ENCODE assay signal across 8 mouse cellular contexts in the genomic region with DNA sequence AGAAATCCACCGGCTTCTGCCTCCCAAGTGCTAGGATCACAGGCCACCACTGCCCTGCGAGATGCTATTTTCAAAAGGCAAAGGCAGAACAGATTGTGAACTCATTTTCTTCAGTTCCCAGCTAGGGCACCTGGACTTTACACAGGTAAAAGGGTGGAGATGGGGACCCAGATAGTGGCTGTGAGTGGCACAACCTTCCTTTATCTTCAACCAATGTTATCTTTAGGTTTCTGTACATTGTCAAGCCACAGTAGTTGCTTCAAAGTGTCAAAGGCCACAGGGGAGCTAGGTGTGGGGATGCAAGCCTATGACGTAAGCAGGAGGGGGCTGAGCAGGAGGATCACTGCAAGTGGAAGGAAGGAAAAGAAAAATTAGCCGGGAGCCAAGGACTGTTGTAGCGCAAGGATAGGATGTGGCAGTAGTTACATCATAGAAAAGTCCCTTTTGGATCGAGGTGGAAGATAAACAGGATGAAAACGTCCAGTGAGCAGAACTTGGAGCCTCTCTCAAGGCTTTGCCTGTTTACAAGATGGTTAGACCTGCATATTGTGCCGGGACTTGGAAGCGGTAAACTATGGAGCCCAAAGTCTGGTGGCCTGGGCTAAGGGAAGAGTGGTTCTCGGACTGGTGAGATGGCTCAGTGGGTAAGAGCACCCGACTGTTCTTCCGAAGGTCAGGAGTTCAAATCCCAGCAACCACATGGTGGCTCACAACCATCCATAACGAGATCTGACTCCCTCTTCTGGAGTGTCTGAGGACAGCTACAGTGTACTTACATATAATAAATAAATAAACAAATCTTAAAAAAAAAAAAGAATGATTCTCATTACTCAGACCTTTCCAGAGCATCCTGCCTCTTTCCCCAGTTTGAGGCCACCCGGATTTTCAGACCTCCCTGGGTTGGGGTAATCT. TPM values are rescaled to one million over a fixed set of nuclear protein-coding genes. Genes with fewer than 3 reads are reported as not detected.
DNase-seq lines count a peak whose midpoint lies in the region; ATAC-seq and TF ChIP-seq lines count a peak whose summit lies in the region.

No protein-coding gene starts in this region.

- no peaks in the 10 kb centered on the region for H3K36me3 ChIP-seq in kidney, adult 2 months (ENCODE audit: control insufficient read depth, insufficient read depth, low read length)
- H3K36me3 ChIP-seq in hindbrain, embryonic 14.5 days (replicated peaks; ENCODE audit: control insufficient read depth, insufficient read depth), result peaks cover 23% of the 10 kb centered on the region
- H3K36me3 ChIP-seq in midbrain, postnatal 0 days (ENCODE audit: insufficient read depth, low read length), result 0 out of 2 replicates have a peak, but pooled peaks cover 11% of the 10 kb centered on the region

- TF ChIP-seq POLR2A in kidney, adult 2 months (IDR thresholded peaks at IDR 0.05; ENCODE audit: low read depth, low read length), result no peak

- peaks cover 3% of the 10 kb centered on the region; the same call in 1 of the 2 replicates for H3K4me1 ChIP-seq in kidney, adult 2 months (ENCODE audit: control insufficient read depth, insufficient read depth, low read length)
- peaks cover 25% of the 10 kb centered on the region for H3K4me1 ChIP-seq in hindbrain, embryonic 14.5 days (replicated peaks; ENCODE audit: control insufficient read depth, insufficient read depth, low read length)
- peaks cover 11% of the 10 kb centered on the region for H3K4me1 ChIP-seq in midbrain, postnatal 0 days (ENCODE audit: insufficient read depth, low read length)

- peak overlapping the region; percentile 48 for H3K27ac ChIP-seq in kidney, adult 2 months (ENCODE audit: insufficient read depth, low read depth, low read length)
- peak overlapping the region; percentile 98 for H3K27ac ChIP-seq in hindbrain, embryonic 14.5 days
- H3K27ac ChIP-seq in midbrain, postnatal 0 days (ENCODE audit: low read depth, low read length), result peak overlapping the region; percentile 88

- peak overlapping the region; percentile 91 for H3K4me2 ChIP-seq in hindbrain, embryonic 14.5 days (replicated peaks)
- peak overlapping the region; percentile 96; the same call in 1 of the 2 replicates for H3K4me2 ChIP-seq in midbrain, postnatal 0 days (ENCODE audit: low read depth, low read length, poor library complexity, severe bottlenecking)

- no peaks in the 10 kb centered on the region for H3K9me3 ChIP-seq in hindbrain, embryonic 14.5 days (ENCODE audit: control insufficient read depth, low read length)
- H3K9me3 ChIP-seq in midbrain, postnatal 0 days (ENCODE audit: low read length), result no peaks in the 10 kb centered on the region

- peak; percentile 29 for ATAC-seq in hindbrain, embryonic 14.5 days (ENCODE audit: low FRiP score)
- peak; percentile 39 for ATAC-seq in midbrain, postnatal 0 days (ENCODE audit: low FRiP score)
- ATAC-seq in frontal cortex, adult (ENCODE audit: low TSS enrichment), result no peak

- H3K4me3 ChIP-seq in kidney, adult 2 months (ENCODE audit: insufficient read depth, low read depth, low read length), result no peak overlapping the region; the same call in 1 of the 2 replicates
- H3K4me3 ChIP-seq in hindbrain, embryonic 14.5 days (replicated peaks; ENCODE audit: low read length), result peak overlapping the region; percentile 88
- peak overlapping the region; percentile 66 for H3K4me3 ChIP-seq in midbrain, postnatal 0 days (ENCODE audit: low read depth, low read length)

- TF ChIP-seq CTCF in kidney, adult 2 months (conservative IDR thresholded peaks at IDR 0.05; ENCODE audit: insufficient read depth, insufficient read length, low read depth, low read length), result no peak
- TF ChIP-seq CTCF in midbrain, postnatal 0 days (IDR thresholded peaks at IDR 0.05), result no peak; the same call in 1 of the 2 replicates

- no peaks in the 10 kb centered on the region for H3K27me3 ChIP-seq in kidney, adult 2 months (replicated peaks; ENCODE audit: control insufficient read depth, insufficient read depth, low read length)
- no peaks in the 10 kb centered on the region for H3K27me3 ChIP-seq in hindbrain, embryonic 14.5 days (ENCODE audit: control insufficient read depth, insufficient read depth, low read length)
- no peaks in the 10 kb centered on the region for H3K27me3 ChIP-seq in midbrain, postnatal 0 days (ENCODE audit: insufficient read depth, low read length)

- DNase-seq in kidney, adult 2 months, result no peak
- no peak for DNase-seq in kidney, postnatal 36 days
- peak; percentile 60 for DNase-seq in ZHBTc4 (ENCODE audit: low read depth, low spot score)
- no peak for DNase-seq in hindbrain, embryonic 14.5 days (ENCODE audit: low spot score)
- DNase-seq in midbrain, postnatal 0 days (ENCODE audit: low spot score), result no peak
- no peak for DNase-seq in gastrocnemius, postnatal 25 days
- no peak for DNase-seq in frontal cortex, postnatal 36 days (ENCODE audit: low spot score in 2 of 2)

- 28% methylated on average over 14 of the region's 14 CpGs for WGBS in kidney, adult 2 months
- WGBS in hindbrain, embryonic 14.5 days, result 29% methylated on average over 13 of the region's 14 CpGs
- 35% methylated on average over 13 of the region's 14 CpGs for WGBS in midbrain, postnatal 0 days

- peak overlapping the region; percentile 13 for H3K9ac ChIP-seq in hindbrain, embryonic 14.5 days
- H3K9ac ChIP-seq in midbrain, postnatal 0 days (replicated peaks; ENCODE audit: low read length, poor library complexity, severe bottlenecking), result no peak overlapping the region

RNA-seq across cellular contexts. Expression of a gene that starts 2.2 kb away (rescaled TPM):
- 98.3 and 116 TPM in 2 replicates for polyA plus RNA-seq in kidney, adult 2 months (2012; rRNA removed)
- 146 and 151 TPM in 2 replicates for polyA plus RNA-seq in hindbrain, embryonic 14.5 days (2014; fragmentation: Nextera tagmentation; extraction: Ambion mirVana)
- 145 and 293 TPM in 2 replicates for total RNA-seq in midbrain, postnatal 0 days (2014; rRNA removed)
- polyA plus RNA-seq in midbrain, postnatal 0 days (2015; fragmentation: Nextera tagmentation; extraction: Ambion mirVana), result 91.6 and 99.2 TPM in 2 replicates
- total RNA-seq in gastrocnemius, postnatal 25 days (2021), result 10 to 100 TPM; 43.3 to 44.4 TPM

RNA-seq across cellular contexts. Expression of a gene that starts 2.3 kb away (rescaled TPM):
- polyA plus RNA-seq in kidney, adult 2 months (2012; rRNA removed), result 20.1 and 22.6 TPM in 2 replicates
- 5.6 and 6.0 TPM in 2 replicates for polyA plus RNA-seq in hindbrain, embryonic 14.5 days (2014; fragmentation: Nextera tagmentation; extraction: Ambion mirVana)
- total RNA-seq in midbrain, postnatal 0 days (2014; rRNA removed), result 1.8 and 2.4 TPM in 2 replicates
- 4.3 TPM in 2 replicates for polyA plus RNA-seq in midbrain, postnatal 0 days (2015; fragmentation: Nextera tagmentation; extraction: Ambion mirVana)
- total RNA-seq in gastrocnemius, postnatal 25 days (2021), result 1 to 10 TPM; 2.6 to 4.9 TPM

RNA-seq across cellular contexts. Expression of a gene that starts 21.4 kb away (rescaled TPM):
- polyA plus RNA-seq in kidney, adult 2 months (2012; rRNA removed), result 0.36 and 0.48 TPM in 2 replicates
- polyA plus RNA-seq in hindbrain, embryonic 14.5 days (2014; fragmentation: Nextera tagmentation; extraction: Ambion mirVana), result 167 and 175 TPM in 2 replicates
- total RNA-seq in midbrain, postnatal 0 days (2014; rRNA removed), result 122 and 129 TPM in 2 replicates
- 188 and 225 TPM in 2 replicates for polyA plus RNA-seq in midbrain, postnatal 0 days (2015; fragmentation: Nextera tagmentation; extraction: Ambion mirVana)
- total RNA-seq in gastrocnemius, postnatal 25 days (2021), result not detected

RNA-seq across cellular contexts. Expression of a gene that starts 28.7 kb away (rescaled TPM):
- polyA plus RNA-seq in kidney, adult 2 months (2012; rRNA removed), result 48.7 and 56.7 TPM in 2 replicates
- 91.1 and 94.1 TPM in 2 replicates for polyA plus RNA-seq in hindbrain, embryonic 14.5 days (2014; fragmentation: Nextera tagmentation; extraction: Ambion mirVana)
- total RNA-seq in midbrain, postnatal 0 days (2014; rRNA removed), result 64.1 and 71.4 TPM in 2 replicates
- 83.2 and 84.8 TPM in 2 replicates for polyA plus RNA-seq in midbrain, postnatal 0 days (2015; fragmentation: Nextera tagmentation; extraction: Ambion mirVana)
- 10 to 100 TPM; 10.8 to 12.4 TPM for total RNA-seq in gastrocnemius, postnatal 25 days (2021)

RNA-seq across cellular contexts. Expression of a gene that starts 32.5 kb away (rescaled TPM):
- 1.0 and 1.2 TPM in 2 replicates for polyA plus RNA-seq in kidney, adult 2 months (2012; rRNA removed)
- polyA plus RNA-seq in hindbrain, embryonic 14.5 days (2014; fragmentation: Nextera tagmentation; extraction: Ambion mirVana), result 3.1 and 3.6 TPM in 2 replicates
- 2.7 and 3.1 TPM in 2 replicates for total RNA-seq in midbrain, postnatal 0 days (2014; rRNA removed)
- polyA plus RNA-seq in midbrain, postnatal 0 days (2015; fragmentation: Nextera tagmentation; extraction: Ambion mirVana), result 2.4 and 2.8 TPM in 2 replicates
- total RNA-seq in gastrocnemius, postnatal 25 days (2021), result 1 to 10 TPM in 1 of 2 experiments, under 1 TPM in 1; 0.79 to 1.3 TPM

Comparison
In these comparisons a context has a peak if more than half of its experiments do, and no peak if none do; other contexts are left out.
1. H3K27ac ChIP-seq: peak in every context shown above with its lines; median percentile 98 in hindbrain, embryonic 14.5 days; 88 in midbrain, postnatal 0 days; 48 in kidney, adult 2 months.
2. RNA of a gene that starts 21.4 kb away (polyA plus RNA-seq): 188 to 225 TPM in midbrain, postnatal 0 days and 167 to 175 TPM in hindbrain, embryonic 14.5 days; 0.36 to 0.48 TPM in kidney, adult 2 months; every median in the first group is over 100 times any median in the second.